Mouse (Mus musculus) ovary, postnatal 36 days (tissue): Measurements from ENCODE around the gene Gm7361.
"Not testable (repeated sequence)": the region's sequence is repeated elsewhere in the genome, so short reads cannot be mapped to it uniquely, and the experiment has no call there.

ENCODE experiments used
- DNase-seq: peaks from one replicate; pipeline ENCODE4 v3.0.0; 2022; ENCODE audit warnings: low spot score, mixed read lengths

The Gm7361 gene

GRCm38 (mm10) chr5:26257391-26257790 lies at the start of gene Gm7361:
Gene Gm7361 (plus strand): TSS chr5:26257691.
- DNase-seq: not testable (repeated sequence)

GRCm38 (mm10) chr5:26211030-26211429 lies 46.5 kb upstream of the Gm7361 start:
- no peak for DNase-seq

GRCm38 (mm10) chr5:26222076-26222475 lies 35.4 kb upstream of the Gm7361 start:
- DNase-seq: no peak

GRCm38 (mm10) chr5:26266656-26267055 lies 9.2 kb downstream of the Gm7361 start:
- DNase-seq: not testable (repeated sequence)

- DNase-seq: no peak
Measured at GRCm38 (mm10) chr5:26280361-26280760, 22.9 kb downstream of the Gm7361 start.

- DNase-seq: no peak
Measured at GRCm38 (mm10) chr5:26281717-26282116, 24.2 kb downstream of the Gm7361 start.

GRCm38 (mm10) chr5:26282282-26282681 lies 24.8 kb downstream of the Gm7361 start:
- peak; percentile 67 for DNase-seq

GRCm38 (mm10) chr5:26283399-26283798 lies 25.9 kb downstream of the Gm7361 start:
- no peak for DNase-seq

- no peak for DNase-seq
Measured at GRCm38 (mm10) chr5:26291621-26292020, 34.1 kb downstream of the Gm7361 start.

- no peak for DNase-seq
Measured at GRCm38 (mm10) chr5:26293258-26293657, 35.8 kb downstream of the Gm7361 start.
